Mouse (Mus musculus): ENCODE data around the gene Lpar5. TPM values are rescaled to one million over a fixed set of nuclear protein-coding genes. Genes with fewer than 3 reads are reported as not detected.

Lpar5 gene
- total RNA-seq, 1 experiment: 5.0 TPM

- in situ Hi-C loops (cut with MboI; ENCODE audit: low sequenced_read_pairs in 2 of 2, unreplicated experiment in 2 of 2): no loop called here
- Histone ChIP-seq H3K27ac (ENCODE audit: insufficient read depth, low read depth, low read length, poor library complexity, severe bottlenecking) (no peak overlapping the region), H3K4me3 (ENCODE audit: insufficient read depth in 1 of 2, low read depth in 1 of 2, low read length in 2 of 2, poor library complexity in 1 of 2, severe bottlenecking in 1 of 2) (no peak overlapping the region), H3K9me3 (ENCODE audit: control insufficient read depth, insufficient read depth, low read depth, low read length) (no peaks in the 10 kb centered on the region), H3K9ac (ENCODE audit: insufficient read depth, low read depth, low read length, poor library complexity, severe bottlenecking) (peak overlapping the region; percentile 91; the same call in 1 of the 2 replicates), H3K36me3 (ENCODE audit: control insufficient read depth, insufficient read depth, low read length, poor library complexity, severe bottlenecking) (peaks cover 52% of the 10 kb centered on the region), H3K4me1 (ENCODE audit: control insufficient read depth in 2 of 2, insufficient read depth in 2 of 2, low read length in 2 of 2, poor library complexity in 1 of 2) (peaks cover 0 to 25% of the 10 kb centered on the region in 2 experiments; a peak in 2 of 4 replicates)
- TF ChIP-seq CHD2 (IDR thresholded peaks at IDR 0.05; ENCODE audit: low read depth, low read length) (no peak), MAFK (IDR thresholded peaks at IDR 0.05; ENCODE audit: insufficient read depth, low read depth, low read length) (no peak), HCFC1 (IDR thresholded peaks at IDR 0.05; ENCODE audit: borderline replicate concordance, insufficient read depth, low read length) (no peak)
- no peak for DNase-seq (ENCODE audit: low read depth, low spot score)
These were observed 30.8 kb downstream of the Lpar5 start for GRCm38 (mm10) chr6:125098513-125098912.

- H3K9me3 ChIP-seq (ENCODE audit: control insufficient read depth, insufficient read depth, low read depth, low read length): no peaks in the 10 kb centered on the region
- DNase-seq (ENCODE audit: low read depth, low spot score): no peak
- peaks cover 58% of the 10 kb centered on the region for H3K36me3 ChIP-seq (ENCODE audit: control insufficient read depth, insufficient read depth, low read length, poor library complexity, severe bottlenecking)
These were observed 31.8 kb downstream of the Lpar5 start for GRCm38 (mm10) chr6:125099421-125099971.

GRCm38 (mm10) chr6:125101444-125101843 lies 33.7 kb downstream of the Lpar5 start:
- Histone ChIP-seq H3K9me3 (ENCODE audit: control insufficient read depth, insufficient read depth, low read depth, low read length) (no peaks in the 10 kb centered on the region), H3K4me1 (ENCODE audit: control insufficient read depth in 2 of 2, insufficient read depth in 2 of 2, low read length in 2 of 2, poor library complexity in 1 of 2) (peaks cover 0 to 25% of the 10 kb centered on the region in 2 experiments; a peak in 2 of 4 replicates), H3K27ac (ENCODE audit: insufficient read depth, low read depth, low read length, poor library complexity, severe bottlenecking) (no peak overlapping the region), H3K9ac (ENCODE audit: insufficient read depth, low read depth, low read length, poor library complexity, severe bottlenecking) (no peak overlapping the region), H3K4me3 (ENCODE audit: insufficient read depth in 1 of 2, low read depth in 1 of 2, low read length in 2 of 2, poor library complexity in 1 of 2, severe bottlenecking in 1 of 2) (no peak overlapping the region), H3K36me3 (ENCODE audit: control insufficient read depth, insufficient read depth, low read length, poor library complexity, severe bottlenecking) (peaks cover 74% of the 10 kb centered on the region)
- DNase-seq (ENCODE audit: low read depth, low spot score): no peak
- TF ChIP-seq HCFC1 (IDR thresholded peaks at IDR 0.05; ENCODE audit: borderline replicate concordance, insufficient read depth, low read length): no peak
- no peak for TF ChIP-seq MAFK (IDR thresholded peaks at IDR 0.05; ENCODE audit: insufficient read depth, low read depth, low read length)
- no peak for TF ChIP-seq ZNF384 (IDR thresholded peaks at IDR 0.05; ENCODE audit: low read depth, low read length)
- TF ChIP-seq CHD2 (IDR thresholded peaks at IDR 0.05; ENCODE audit: low read depth, low read length): no peak
- in situ Hi-C loops (cut with MboI; ENCODE audit: low sequenced_read_pairs in 2 of 2, unreplicated experiment in 2 of 2): no loop called here

More at GRCm38 (mm10) chr6:125099421-125099971, 31.8 kb downstream of the Lpar5 start:
- in situ Hi-C loops (cut with MboI; ENCODE audit: low sequenced_read_pairs in 2 of 2, unreplicated experiment in 2 of 2): no loop called here
- no peak overlapping the region for H3K9ac ChIP-seq (ENCODE audit: insufficient read depth, low read depth, low read length, poor library complexity, severe bottlenecking)
- no peak for TF ChIP-seq MAFK (IDR thresholded peaks at IDR 0.05; ENCODE audit: insufficient read depth, low read depth, low read length)
- no peak for TF ChIP-seq HCFC1 (IDR thresholded peaks at IDR 0.05; ENCODE audit: borderline replicate concordance, insufficient read depth, low read length)
- TF ChIP-seq ZC3H11A (IDR thresholded peaks at IDR 0.05; ENCODE audit: borderline replicate concordance, low read depth, low read length): no peak
- TF ChIP-seq CHD2 (IDR thresholded peaks at IDR 0.05; ENCODE audit: low read depth, low read length): no peak
- TF ChIP-seq ZNF384 (IDR thresholded peaks at IDR 0.05; ENCODE audit: low read depth, low read length): no peak
- H3K4me3 ChIP-seq (ENCODE audit: insufficient read depth in 1 of 2, low read depth in 1 of 2, low read length in 2 of 2, poor library complexity in 1 of 2, severe bottlenecking in 1 of 2): no peak overlapping the region
- no peak overlapping the region for H3K27ac ChIP-seq (ENCODE audit: insufficient read depth, low read depth, low read length, poor library complexity, severe bottlenecking)
- H3K4me1 ChIP-seq (ENCODE audit: control insufficient read depth in 2 of 2, insufficient read depth in 2 of 2, low read length in 2 of 2, poor library complexity in 1 of 2): peaks cover 0 to 25% of the 10 kb centered on the region in 2 experiments; a peak in 2 of 4 replicates

- in situ Hi-C loops (cut with MboI; ENCODE audit: low sequenced_read_pairs in 2 of 2, unreplicated experiment in 2 of 2): no loop called here
- H3K27ac ChIP-seq (ENCODE audit: insufficient read depth, low read depth, low read length, poor library complexity, severe bottlenecking): no peak overlapping the region
- peaks cover 0 to 12% of the 10 kb centered on the region in 2 experiments; a peak in 1 of 4 replicates for H3K4me1 ChIP-seq (ENCODE audit: control insufficient read depth in 2 of 2, insufficient read depth in 2 of 2, low read length in 2 of 2, poor library complexity in 1 of 2)
- no peak for DNase-seq (ENCODE audit: low read depth, low spot score)
- TF ChIP-seq ZNF384 (IDR thresholded peaks at IDR 0.05; ENCODE audit: low read depth, low read length): no peak
- no peak for TF ChIP-seq HCFC1 (IDR thresholded peaks at IDR 0.05; ENCODE audit: borderline replicate concordance, insufficient read depth, low read length)
- H3K36me3 ChIP-seq (ENCODE audit: control insufficient read depth, insufficient read depth, low read length, poor library complexity, severe bottlenecking): peaks cover 85% of the 10 kb centered on the region
- no peak overlapping the region for H3K9ac ChIP-seq (ENCODE audit: insufficient read depth, low read depth, low read length, poor library complexity, severe bottlenecking)
- no peaks in the 10 kb centered on the region for H3K9me3 ChIP-seq (ENCODE audit: control insufficient read depth, insufficient read depth, low read depth, low read length)
- no peak overlapping the region for H3K4me3 ChIP-seq (ENCODE audit: insufficient read depth in 1 of 2, low read depth in 1 of 2, low read length in 2 of 2, poor library complexity in 1 of 2, severe bottlenecking in 1 of 2)
These were observed 36.5 kb downstream of the Lpar5 start for GRCm38 (mm10) chr6:125104223-125104622.

- no peak for TF ChIP-seq HCFC1 (IDR thresholded peaks at IDR 0.05; ENCODE audit: borderline replicate concordance, insufficient read depth, low read length)
- TF ChIP-seq ZNF384 (IDR thresholded peaks at IDR 0.05; ENCODE audit: low read depth, low read length): no peak
- no peak for TF ChIP-seq ZC3H11A (IDR thresholded peaks at IDR 0.05; ENCODE audit: borderline replicate concordance, low read depth, low read length)
- no peak for TF ChIP-seq CHD2 (IDR thresholded peaks at IDR 0.05; ENCODE audit: low read depth, low read length)
- no peak for TF ChIP-seq MAFK (IDR thresholded peaks at IDR 0.05; ENCODE audit: insufficient read depth, low read depth, low read length)
- Histone ChIP-seq H3K4me3 (ENCODE audit: insufficient read depth in 1 of 2, low read depth in 1 of 2, low read length in 2 of 2, poor library complexity in 1 of 2, severe bottlenecking in 1 of 2) (no peak overlapping the region), H3K9ac (ENCODE audit: insufficient read depth, low read depth, low read length, poor library complexity, severe bottlenecking) (no peak overlapping the region), H3K36me3 (ENCODE audit: control insufficient read depth, insufficient read depth, low read length, poor library complexity, severe bottlenecking) (peaks cover 81% of the 10 kb centered on the region), H3K4me1 (ENCODE audit: control insufficient read depth in 2 of 2, insufficient read depth in 2 of 2, low read length in 2 of 2, poor library complexity in 1 of 2) (no peaks in the 10 kb centered on the region), H3K9me3 (ENCODE audit: control insufficient read depth, insufficient read depth, low read depth, low read length) (no peaks in the 10 kb centered on the region), H3K27ac (ENCODE audit: insufficient read depth, low read depth, low read length, poor library complexity, severe bottlenecking) (no peak overlapping the region)
- in situ Hi-C loops (cut with MboI; ENCODE audit: low sequenced_read_pairs in 2 of 2, unreplicated experiment in 2 of 2): no loop called here
- no peak for DNase-seq (ENCODE audit: low read depth, low spot score)
These were observed 40.0 kb downstream of the Lpar5 start for GRCm38 (mm10) chr6:125107705-125108104.

Measured in ES-E14 (cell line).